ENCODE assay signal across 17 mouse cellular contexts in genomic region chr15:83410735-83411134, GRCm38 (mm10). TPM values are rescaled to one million over a fixed set of nuclear protein-coding genes. Genes with fewer than 3 reads are reported as not detected.
DNase-seq lines count a peak whose midpoint lies in the region; ATAC-seq and TF ChIP-seq lines count a peak whose summit lies in the region.
"Had no signal": no experiment of that assay in that cellular context is flagged by ENCODE, and none has a peak within 500 bp of the region (broad histone marks: within the 10 kb centered on the region; RNA-seq: fewer than 3 reads in every experiment).

No protein-coding gene starts in this region.

- peaks cover 25 to 55% of the 10 kb centered on the region in 2 experiments for H3K4me1 ChIP-seq in heart, embryonic 14.5 days (ENCODE audit: control insufficient read depth in 2 of 2, insufficient read depth in 2 of 2, low read length in 2 of 2)
- H3K4me1 ChIP-seq in lung, embryonic 14.5 days (ENCODE audit: insufficient read depth), result peaks cover 10% of the 10 kb centered on the region
- H3K4me1 ChIP-seq in lung, adult 2 months (ENCODE audit: control insufficient read depth, insufficient read depth, low read length), result peaks cover 41% of the 10 kb centered on the region
- peaks cover 23% of the 10 kb centered on the region for H3K4me1 ChIP-seq in stomach, embryonic 16.5 days (ENCODE audit: control insufficient read depth, insufficient read depth, low read length)
- H3K4me1 ChIP-seq in thymus, adult 2 months (replicated peaks; ENCODE audit: control insufficient read depth, insufficient read depth, low read length), result peaks cover 2% of the 10 kb centered on the region; the same call in 1 of the 2 replicates
- H3K4me1 ChIP-seq: midbrain, embryonic 15.5 days had no signal

- DNase-seq in heart, postnatal 36 days, result no peak
- DNase-seq in lung, embryonic 14.5 days, result no peak
- DNase-seq in lung, adult 2 months, result no peak
- DNase-seq in thymus, adult 2 months, result no peak
- DNase-seq: cerebellum, adult 2 months; cerebellum, postnatal 36 days; kidney, adult 11 months; right cerebral cortex, postnatal 25 days had no signal

- WGBS in heart, embryonic 14.5 days, result 77% methylated on average over 3 of the region's 4 CpGs
- WGBS in lung, embryonic 14.5 days, result 58% methylated on average over 4 of the region's 4 CpGs
- WGBS in lung, adult 2 months, result 72% methylated on average over 4 of the region's 4 CpGs
- WGBS in macrophage (ENCODE audit: missing documents), result 88% methylated on average over 4 of the region's 4 CpGs
- WGBS in stomach, embryonic 16.5 days, result 77% methylated on average over 4 of the region's 4 CpGs
- 86% methylated on average over 4 of the region's 4 CpGs for WGBS in thymus, adult 2 months

- ATAC-seq in heart, embryonic 14.5 days (ENCODE audit: insufficient number of reproducible peaks, insufficient read depth, low FRiP score, low read depth), result no peak
- ATAC-seq in lung, embryonic 14.5 days (ENCODE audit: insufficient read depth), result no peak
- no peak for ATAC-seq in stomach, embryonic 16.5 days (ENCODE audit: insufficient read depth, low FRiP score)
- ATAC-seq: hindbrain, embryonic 16.5 days; midbrain, embryonic 15.5 days had no signal

- H3K27ac ChIP-seq in heart, embryonic 14.5 days (replicated peaks in 1 of 2; ENCODE audit: control insufficient read depth in 1 of 2, insufficient read depth in 1 of 2, low read depth in 2 of 2, low read length in 2 of 2), result peak overlapping the region; percentile 41 to 64; a peak in 3 of 4 replicates
- H3K27ac ChIP-seq in lung, embryonic 14.5 days (ENCODE audit: low read depth), result peak overlapping the region; percentile 85
- peak overlapping the region; percentile 80 for H3K27ac ChIP-seq in macrophage
- peak overlapping the region; percentile 39 for H3K27ac ChIP-seq in stomach, embryonic 16.5 days (ENCODE audit: low read length)
- H3K27ac ChIP-seq in thymus, adult 2 months (ENCODE audit: control insufficient read depth, insufficient read depth, low read length), result no peak overlapping the region
- H3K27ac ChIP-seq: embryonic facial prominence, embryonic 15.5 days; forebrain, embryonic 10.5 days; limb, embryonic 12.5 days; liver, embryonic 15.5 days; midbrain, embryonic 15.5 days had no signal

- no peaks in the 10 kb centered on the region for H3K27me3 ChIP-seq in heart, embryonic 14.5 days (ENCODE audit: control insufficient read depth, insufficient read depth, low read length)
- H3K27me3 ChIP-seq in lung, embryonic 14.5 days (ENCODE audit: insufficient read depth, low read length), result no peaks in the 10 kb centered on the region
- H3K27me3 ChIP-seq in stomach, embryonic 16.5 days (ENCODE audit: control insufficient read depth, insufficient read depth, low read length), result no peaks in the 10 kb centered on the region
- no peaks in the 10 kb centered on the region for H3K27me3 ChIP-seq in thymus, adult 2 months (ENCODE audit: control insufficient read depth, insufficient read depth, low read length)
- H3K27me3 ChIP-seq: embryonic facial prominence, embryonic 15.5 days; limb, embryonic 12.5 days; liver, embryonic 15.5 days; midbrain, embryonic 15.5 days had no signal

- no peak for TF ChIP-seq CTCF in lung, embryonic 14.5 days (IDR thresholded peaks at IDR 0.05; ENCODE audit: low read depth)
- TF ChIP-seq CTCF in lung, adult 2 months (IDR thresholded peaks at IDR 0.05; ENCODE audit: insufficient read depth, low read length), result no peak
- no peak for TF ChIP-seq CTCF in thymus, adult 2 months (IDR thresholded peaks at IDR 0.05; ENCODE audit: borderline replicate concordance, control insufficient read depth, extremely low read depth, insufficient read depth, low read length, poor library complexity)

- TF ChIP-seq POLR2A in lung, adult 2 months (IDR thresholded peaks at IDR 0.05; ENCODE audit: borderline replicate concordance, extremely low read depth, low read depth, low read length), result no peak
- no peak for TF ChIP-seq POLR2A in thymus, adult 2 months (IDR thresholded peaks at IDR 0.05; ENCODE audit: control insufficient read depth, extremely low read depth, insufficient read depth, low read length, poor library complexity)

- H3K79me2 ChIP-seq in macrophage (ENCODE audit: inconsistent target), result peaks cover 91% of the 10 kb centered on the region

- no peaks in the 10 kb centered on the region for H3K9me3 ChIP-seq in heart, embryonic 14.5 days (ENCODE audit: control insufficient read depth, low read length)
- H3K9me3 ChIP-seq in lung, embryonic 14.5 days (ENCODE audit: low read depth, low read length), result no peaks in the 10 kb centered on the region
- no peaks in the 10 kb centered on the region for H3K9me3 ChIP-seq in stomach, embryonic 16.5 days (replicated peaks; ENCODE audit: control insufficient read depth, low read length)
- H3K9me3 ChIP-seq: embryonic facial prominence, embryonic 15.5 days; limb, embryonic 12.5 days; liver, embryonic 15.5 days; midbrain, embryonic 15.5 days had no signal

- H3K4me2 ChIP-seq in heart, embryonic 14.5 days (ENCODE audit: low read length), result no peak overlapping the region
- H3K4me2 ChIP-seq in lung, embryonic 14.5 days, result no peak overlapping the region
- no peak overlapping the region for H3K4me2 ChIP-seq in stomach, embryonic 16.5 days (ENCODE audit: low read depth, low read length)
- H3K4me2 ChIP-seq: embryonic facial prominence, embryonic 15.5 days; limb, embryonic 12.5 days; liver, embryonic 15.5 days; midbrain, embryonic 15.5 days had no signal

- H3K9ac ChIP-seq in heart, embryonic 14.5 days (ENCODE audit: low read length), result no peak overlapping the region
- H3K9ac ChIP-seq in lung, embryonic 14.5 days, result no peak overlapping the region
- H3K9ac ChIP-seq in stomach, embryonic 16.5 days (ENCODE audit: low read length), result no peak overlapping the region
- H3K9ac ChIP-seq: embryonic facial prominence, embryonic 15.5 days; limb, embryonic 12.5 days; liver, embryonic 15.5 days; midbrain, embryonic 15.5 days had no signal

- H3K36me3 ChIP-seq in heart, embryonic 14.5 days (ENCODE audit: control insufficient read depth, insufficient read depth, low read length), result 0 out of 2 replicates have a peak, but pooled peaks cover 3% of the 10 kb centered on the region
- no peaks in the 10 kb centered on the region for H3K36me3 ChIP-seq in lung, embryonic 14.5 days (ENCODE audit: insufficient read depth)
- H3K36me3 ChIP-seq in macrophage (ENCODE audit: inconsistent target), result no peaks in the 10 kb centered on the region
- no peaks in the 10 kb centered on the region; the same call in 1 of the 2 replicates for H3K36me3 ChIP-seq in stomach, embryonic 16.5 days (ENCODE audit: control insufficient read depth, insufficient read depth, low read length)
- no peaks in the 10 kb centered on the region for H3K36me3 ChIP-seq in thymus, adult 2 months (ENCODE audit: control insufficient read depth, insufficient read depth, low read length)
- H3K36me3 ChIP-seq: embryonic facial prominence, embryonic 15.5 days; midbrain, embryonic 15.5 days had no signal

- H3K4me3 ChIP-seq in heart, embryonic 14.5 days (ENCODE audit: control insufficient read depth in 1 of 2, insufficient read depth in 1 of 2, low read depth in 1 of 2, low read length in 2 of 2), result no peak overlapping the region
- no peak overlapping the region for H3K4me3 ChIP-seq in lung, embryonic 14.5 days (ENCODE audit: low read depth, low read length)
- H3K4me3 ChIP-seq in lung, adult 2 months (replicated peaks; ENCODE audit: extremely low read depth, low read depth, low read length), result no peak overlapping the region
- no peak overlapping the region for H3K4me3 ChIP-seq in macrophage (ENCODE audit: inconsistent target)
- no peak overlapping the region for H3K4me3 ChIP-seq in stomach, embryonic 16.5 days (replicated peaks; ENCODE audit: low read length)
- H3K4me3 ChIP-seq in thymus, adult 2 months (ENCODE audit: control insufficient read depth, insufficient read depth, low read length), result no peak overlapping the region
- H3K4me3 ChIP-seq: embryonic facial prominence, embryonic 15.5 days; forebrain, embryonic 10.5 days; limb, embryonic 12.5 days; liver, embryonic 15.5 days; midbrain, embryonic 15.5 days had no signal

- intact Hi-C loops in heart, postnatal 36 days (cut with DNase I), result loop anchor here (2.0 to 5.0 kb wide), 3 partner anchors 22 to 72 kb away; partner anchors contain the start of gene Pacsin2

RNA-seq across cellular contexts. Expression of gene Pacsin2, which starts 53.7 kb away (rescaled TPM):
- polyA plus RNA-seq in heart, embryonic 14.5 days (2014; fragmentation: Nextera tagmentation; extraction: Ambion mirVana), result 53.0 and 53.3 TPM in 2 replicates
- 100 to 1,000 TPM; 174 to 191 TPM for total RNA-seq in heart, postnatal 36 days (2021)
- polyA plus RNA-seq in lung, embryonic 14.5 days (2014; fragmentation: Nextera tagmentation; extraction: Ambion mirVana), result 62.3 and 63.8 TPM in 2 replicates
- polyA plus RNA-seq in lung, adult 2 months (2012; rRNA removed), result 61.4 and 85.2 TPM in 2 replicates
- total RNA-seq in macrophage (2018; cell fraction: chromatin; rRNA removed), result 100 to 1,000 TPM in 3 of 26 experiments, 10 to 100 TPM in 23; 41.6 to 120 (median 81.4) TPM
- 100 to 1,000 TPM in 1 of 26 experiments, 10 to 100 TPM in 25; 51.3 to 103 (median 81.1) TPM for total RNA-seq in macrophage (2018; cell fraction: cytosol; rRNA removed)
- 100 to 1,000 TPM in 2 of 26 experiments, 10 to 100 TPM in 24; 60.5 to 159 (median 76.3) TPM for total RNA-seq in macrophage (2018; cell fraction: nucleus; rRNA removed)
- polyA plus RNA-seq in macrophage (2018), result 58.4 to 158 TPM (median 89.0 TPM) in 3 replicates
- 64.5 and 67.9 TPM in 2 replicates for polyA plus RNA-seq in stomach, embryonic 16.5 days (2015; fragmentation: Nextera tagmentation; extraction: Ambion mirVana)
- 25.7 and 30.5 TPM in 2 replicates for polyA plus RNA-seq in thymus, adult 2 months (2012; rRNA removed)
